Mouse (Mus musculus) spleen, adult 2 months (tissue): ENCODE results near the gene Yipf3.

Source experiments
- CTCF ChIP-seq: fragments of 200-500 bp; IDR thresholded peaks from 2 replicates; pipeline ENCODE4 v1.5.1; 2011; ENCODE audit warnings: mild to moderate bottlenecking, inconsistent platforms; ENCODE audit not compliant: insufficient read depth, insufficient read length, insufficient replicate concordance; ENCODE audit errors: extremely low read depth
- POLR2A ChIP-seq: fragments of 200-500 bp; IDR thresholded peaks from 2 replicates; pipeline ENCODE4 v1.6.1; 2011; ENCODE audit warnings: low read depth, low read length, inconsistent platforms

DNA sequence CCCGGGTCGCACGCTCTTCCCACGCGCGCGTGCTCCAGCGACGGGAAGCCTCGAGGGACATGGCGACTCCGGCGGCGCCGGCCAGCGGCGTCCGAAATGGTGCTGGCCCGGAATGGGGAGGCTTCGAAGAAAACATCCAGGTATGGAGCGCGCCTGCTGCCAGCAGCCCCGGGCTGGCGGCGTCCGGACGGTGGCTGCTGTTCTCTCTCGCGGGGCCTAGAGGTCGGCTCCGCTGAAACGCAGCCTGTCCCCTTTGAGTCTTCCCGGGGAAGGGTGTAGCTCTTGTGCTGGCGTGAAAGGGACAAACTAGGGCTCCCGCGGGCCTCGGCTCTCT lies 276 bp downstream of the Yipf3 start:
- TF ChIP-seq CTCF (no peak), POLR2A (no peak; the same call in 1 of the 2 replicates)
